Mouse (Mus musculus): Measurements from ENCODE around the gene Ercc4.

Gene Ercc4

DNA sequence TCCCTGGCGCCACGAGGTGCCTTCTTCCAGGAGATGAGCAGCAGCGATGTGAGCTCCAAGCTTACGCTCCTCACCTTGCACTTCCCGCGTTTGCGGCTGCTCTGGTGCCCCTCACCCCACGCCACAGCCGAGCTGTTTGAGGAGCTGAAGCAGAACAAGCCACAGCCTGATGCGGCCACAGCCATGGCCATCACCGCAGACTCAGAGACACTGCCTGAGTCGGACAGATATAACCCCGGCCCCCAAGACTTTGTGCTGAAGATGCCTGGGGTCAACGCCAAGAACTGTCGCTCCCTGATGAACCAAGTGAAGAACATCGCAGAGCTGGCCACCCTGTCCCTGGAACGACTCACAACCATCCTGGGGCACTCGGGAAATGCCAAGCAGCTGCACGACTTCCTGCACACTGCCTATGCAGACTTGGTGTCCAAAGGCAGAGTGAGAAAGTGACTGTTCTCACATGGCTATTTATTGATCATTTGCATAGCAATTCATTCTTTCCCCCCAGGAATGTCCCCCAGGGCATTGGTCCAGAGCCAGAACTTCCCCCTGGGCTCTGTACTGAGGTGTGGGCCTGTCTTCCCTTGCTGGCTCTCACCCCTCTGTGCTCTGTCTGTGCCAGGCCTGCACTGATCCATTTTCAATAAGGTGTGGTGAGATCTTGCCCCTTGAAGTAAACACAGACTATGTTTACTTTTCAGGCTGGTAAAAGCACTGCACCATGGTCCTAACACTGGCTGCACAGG, 38.5 kb downstream of the Ercc4 start:
- no peak for ATAC-seq (ENCODE audit: low TSS enrichment)

GRCm38 (mm10) chr16:13149950-13150349, 40.5 kb downstream of the Ercc4 start:
- no peak for ATAC-seq (ENCODE audit: low TSS enrichment)

GRCm38 (mm10) chr16:13150790-13151189, 41.3 kb downstream of the Ercc4 start:
- no peak for ATAC-seq (ENCODE audit: low TSS enrichment)

DNA sequence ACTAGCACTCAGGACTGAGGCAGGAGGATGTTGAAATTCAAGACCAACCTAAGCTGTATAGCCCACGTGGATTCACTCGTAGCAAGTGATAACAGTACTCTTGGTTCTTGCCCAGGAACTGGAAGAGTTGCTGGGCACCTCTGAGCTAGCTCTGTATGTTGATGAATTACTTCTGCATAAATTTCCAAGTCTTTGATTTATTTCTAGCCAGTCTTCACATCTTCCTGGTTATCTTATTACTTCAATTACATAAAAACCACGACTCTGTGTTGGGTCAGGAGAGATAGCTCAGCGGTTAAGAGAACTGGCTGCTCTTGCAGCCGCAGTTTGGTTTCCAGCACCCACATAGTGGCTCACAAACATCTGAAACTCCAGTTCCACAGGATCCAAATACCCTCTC, 43.0 kb downstream of the Ercc4 start:
- ATAC-seq (ENCODE audit: low TSS enrichment), result peak; percentile 53; the same call in 1 of the 2 replicates

- no peak for ATAC-seq (ENCODE audit: low TSS enrichment)
Measured at GRCm38 (mm10) chr16:13153215-13153614, 43.7 kb downstream of the Ercc4 start.

GRCm38 (mm10) chr16:13154352-13154751, 44.9 kb downstream of the Ercc4 start:
- no peak for ATAC-seq (ENCODE audit: low TSS enrichment)

GRCm38 (mm10) chr16:13157314-13157713, 47.8 kb downstream of the Ercc4 start:
- ATAC-seq (ENCODE audit: low TSS enrichment), result no peak

DNA sequence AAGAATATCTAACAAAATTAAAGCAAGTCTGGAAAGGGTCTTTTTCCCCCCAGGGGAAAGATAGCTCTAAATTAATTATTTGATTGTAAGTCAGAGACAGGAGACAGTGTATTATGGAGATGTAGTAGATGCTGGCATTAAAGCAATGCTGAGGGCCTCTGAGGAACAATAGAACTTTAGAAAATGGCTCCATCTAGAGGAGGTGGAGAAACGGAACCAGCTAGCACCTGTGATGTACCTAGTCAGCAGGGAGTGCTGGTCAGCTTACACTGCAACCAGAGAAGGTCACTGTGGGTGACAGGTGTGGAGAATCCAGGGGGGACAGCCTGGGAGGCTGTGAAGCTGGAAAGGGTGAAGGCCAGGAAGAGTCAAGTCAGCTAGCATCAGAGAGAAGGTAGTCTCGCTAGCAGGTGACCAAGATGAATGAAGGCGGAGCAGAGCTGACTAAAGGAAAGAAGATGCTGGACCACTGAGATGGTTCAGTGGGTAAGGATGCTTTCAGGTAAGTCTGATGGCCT, 48.7 kb downstream of the Ercc4 start:
- peak; percentile 36; the same call in 1 of the 2 replicates for ATAC-seq (ENCODE audit: low TSS enrichment)

DNA sequence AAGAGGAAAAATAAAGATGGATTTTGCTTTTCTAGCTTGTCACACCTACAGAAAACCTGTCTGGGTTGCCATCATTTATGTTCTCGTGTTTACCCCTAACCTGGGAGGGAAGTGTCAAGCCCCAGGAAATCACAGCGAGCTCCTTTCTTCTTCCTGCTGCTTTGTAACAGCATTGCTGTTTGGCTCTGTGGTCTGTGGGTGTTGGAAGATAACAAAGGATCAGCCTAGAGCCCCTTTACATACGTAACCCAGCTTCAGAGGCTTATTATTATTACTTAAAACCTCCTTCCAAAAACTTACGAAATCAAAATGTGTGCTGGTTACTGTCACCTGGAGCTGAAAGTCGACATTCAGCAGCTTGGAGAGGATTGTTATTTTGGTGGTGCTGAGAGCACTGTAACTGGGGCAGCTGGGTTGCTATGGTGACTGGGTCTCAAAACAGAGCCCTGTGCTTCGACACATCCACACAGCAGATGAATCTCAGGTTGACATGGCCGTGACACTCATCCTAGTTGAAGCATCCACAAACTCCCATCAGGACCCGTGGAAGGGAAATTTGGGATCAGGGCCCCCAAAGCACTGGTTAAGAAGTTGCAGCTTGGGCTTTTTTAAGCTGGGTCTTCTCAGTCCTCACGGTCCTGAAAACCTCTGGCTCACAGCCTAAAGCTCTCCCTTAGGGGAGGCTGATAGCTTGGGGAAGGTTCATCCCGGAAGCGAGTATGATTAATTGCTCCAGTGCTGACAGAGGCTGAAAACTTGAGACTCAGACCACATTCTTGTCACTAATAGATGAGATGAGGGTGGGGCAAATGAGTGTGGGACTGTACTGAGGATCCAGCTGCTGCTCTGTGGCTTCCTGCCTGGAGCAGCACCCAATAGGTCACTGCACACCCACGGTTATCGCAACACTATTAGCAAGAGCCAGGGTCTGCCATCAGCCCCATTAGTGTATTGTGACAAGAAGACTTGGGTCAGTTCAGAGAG, 49.7 kb downstream of the Ercc4 start:
- ATAC-seq (ENCODE audit: low TSS enrichment), result peak; percentile 84

DNA sequence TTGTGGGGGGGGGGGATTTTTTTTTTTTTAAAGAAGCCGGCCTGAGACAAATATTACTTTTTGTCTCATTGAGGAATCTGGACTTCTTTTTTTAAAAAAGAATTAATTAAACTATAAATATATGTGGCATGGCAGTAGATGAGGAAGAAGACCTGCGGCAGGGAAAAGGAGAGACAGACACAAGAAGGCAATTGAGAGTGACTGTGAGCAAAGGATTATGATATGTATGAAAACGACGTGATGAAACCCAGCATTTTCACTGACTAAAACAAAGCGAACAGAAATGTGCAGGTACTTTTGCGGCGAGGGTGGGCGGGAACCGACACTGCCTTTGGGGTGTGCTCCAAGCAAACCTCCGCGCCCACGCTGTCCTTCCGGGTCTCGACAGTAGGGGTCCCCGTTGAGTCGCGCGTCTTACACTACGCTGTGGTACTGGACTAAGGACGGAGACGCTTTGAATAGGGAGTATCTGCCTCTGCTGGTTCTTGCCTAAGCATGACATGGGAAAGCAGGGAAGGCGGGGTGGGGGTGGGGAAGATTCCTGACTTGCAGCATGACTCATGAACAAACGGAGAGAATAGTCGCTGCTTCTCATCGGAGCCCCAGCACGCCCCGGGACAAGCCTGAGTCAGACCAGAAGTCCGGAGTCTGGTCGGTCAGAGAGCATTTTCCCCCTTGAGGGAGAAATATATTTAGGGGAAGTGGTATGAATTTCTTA, 50.6 kb downstream of the Ercc4 start:
- peak; percentile 85 for ATAC-seq (ENCODE audit: low TSS enrichment)

GRCm38 (mm10) chr16:13161516-13161915, 52.0 kb downstream of the Ercc4 start:
- ATAC-seq (ENCODE audit: low TSS enrichment), result no peak

DNA sequence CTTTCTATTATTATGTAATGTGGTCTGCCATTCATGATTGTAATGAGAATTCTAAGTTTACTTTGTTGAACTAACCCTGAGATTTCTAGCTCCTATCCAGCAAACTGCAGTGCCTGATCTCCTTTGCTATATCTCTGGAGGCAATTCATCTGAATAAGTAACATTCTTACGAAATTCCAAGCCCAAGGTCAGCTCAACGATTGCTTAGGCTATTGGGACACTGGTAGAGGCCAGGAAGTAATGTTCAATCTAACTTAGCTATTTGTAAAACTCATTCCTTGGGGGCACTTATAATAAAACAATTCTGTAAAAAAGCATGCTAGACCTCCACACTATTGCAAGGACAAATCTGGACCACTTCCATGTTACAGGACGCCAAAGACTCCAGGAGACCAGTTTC, 58.2 kb downstream of the Ercc4 start:
- ATAC-seq (ENCODE audit: low TSS enrichment), result no peak

DNA sequence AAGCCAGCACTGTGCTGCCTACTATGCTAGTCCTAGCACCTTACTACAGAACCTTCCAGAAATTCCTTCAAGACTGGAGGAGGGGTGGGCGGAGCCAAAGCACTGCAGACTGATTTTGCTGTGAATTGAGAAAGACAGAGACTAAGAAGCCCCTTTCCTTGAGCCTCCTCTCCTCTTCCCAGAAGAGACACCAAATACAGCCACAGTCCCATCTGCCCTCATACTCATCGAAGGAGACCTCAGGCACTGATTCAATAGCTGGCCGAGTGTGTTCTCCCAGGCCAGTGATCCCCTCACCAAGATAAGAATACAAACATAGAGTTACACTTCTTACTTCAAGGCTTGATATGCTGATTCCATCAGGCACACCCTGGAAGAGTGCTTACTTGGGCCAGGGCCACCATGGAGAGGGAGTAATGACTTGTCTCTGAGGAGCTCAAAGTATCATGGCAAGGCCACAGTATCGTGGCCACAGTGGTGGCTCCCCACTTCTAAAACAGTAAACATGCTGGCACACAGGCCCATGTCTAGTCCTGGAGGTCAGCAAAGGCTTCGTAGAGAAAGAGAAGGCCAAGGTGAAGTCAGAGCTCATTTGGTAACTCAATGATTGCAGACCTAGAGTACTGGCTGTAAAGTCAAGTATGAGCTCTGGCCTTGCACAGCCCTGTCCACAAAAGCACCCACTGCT, 63.7 kb downstream of the Ercc4 start:
- ATAC-seq (ENCODE audit: low TSS enrichment), result no peak

- no peak for ATAC-seq (ENCODE audit: low TSS enrichment)
Measured at GRCm38 (mm10) chr16:13182526-13182925, 73.0 kb downstream of the Ercc4 start.

- ATAC-seq (ENCODE audit: low TSS enrichment), result no peak; the same call in 1 of the 2 replicates
Measured at GRCm38 (mm10) chr16:13183182-13183742, 73.8 kb downstream of the Ercc4 start.

- ATAC-seq (ENCODE audit: low TSS enrichment), result no peak; the same call in 1 of the 2 replicates
Measured at GRCm38 (mm10) chr16:13184381-13184780, 74.9 kb downstream of the Ercc4 start.

DNA sequence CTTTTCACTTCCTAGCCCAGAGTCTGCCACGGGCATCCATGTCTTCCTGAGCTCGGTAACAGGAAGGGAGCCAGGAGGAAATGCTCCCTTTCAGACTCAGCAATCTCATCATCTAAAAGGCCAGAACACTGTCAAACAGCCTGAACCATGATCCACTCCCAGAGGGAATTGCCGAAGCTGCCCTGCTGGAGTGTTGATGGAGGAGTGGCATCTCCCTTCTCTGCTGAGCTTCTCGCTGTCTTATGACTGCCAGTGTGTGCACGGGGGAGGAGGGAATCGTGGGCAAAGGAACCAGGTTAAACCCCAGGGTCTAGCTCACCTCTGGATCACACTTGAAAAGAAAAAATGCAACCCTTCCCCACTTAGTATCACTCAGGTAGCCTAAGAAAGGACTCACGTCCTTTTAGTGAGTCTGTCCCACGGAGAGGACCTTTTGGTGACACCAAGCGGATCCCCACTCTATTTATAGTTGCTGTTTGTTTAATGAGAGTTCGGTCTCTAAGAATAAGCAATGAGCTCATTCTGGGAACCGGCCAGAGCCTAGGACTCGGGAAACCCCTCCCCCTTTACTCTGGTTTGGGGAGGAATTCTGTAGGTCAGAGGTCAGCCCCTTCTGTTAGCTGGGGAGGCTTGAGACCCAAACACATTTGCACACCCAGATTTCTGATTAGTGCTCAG, 80.1 kb downstream of the Ercc4 start:
- ATAC-seq (ENCODE audit: low TSS enrichment), result no peak

GRCm38 (mm10) chr16:13190471-13190870, 81.0 kb downstream of the Ercc4 start:
- ATAC-seq (ENCODE audit: low TSS enrichment), result no peak

GRCm38 (mm10) chr16:13191166-13191565, 81.7 kb downstream of the Ercc4 start:
- ATAC-seq (ENCODE audit: low TSS enrichment), result no peak

DNA sequence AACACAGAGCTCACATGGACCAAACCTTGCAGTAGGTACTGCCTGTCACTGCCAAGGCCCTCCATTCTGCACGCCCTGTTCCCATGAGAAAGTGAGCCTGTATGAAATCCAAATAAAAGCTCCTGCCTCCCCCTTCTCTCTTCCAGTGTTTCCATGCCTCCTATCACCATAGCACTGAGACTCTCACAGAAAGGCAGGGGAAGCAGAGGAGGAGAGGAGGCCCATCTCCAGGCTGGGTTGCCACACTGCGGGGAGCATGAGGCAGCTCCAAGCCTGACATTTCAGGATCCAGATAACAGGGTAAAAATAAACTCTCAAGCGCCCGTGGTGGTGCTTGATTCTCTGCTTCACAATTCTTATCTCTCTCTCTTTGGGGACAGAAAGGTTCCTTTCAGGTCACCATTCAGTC, 84.2 kb downstream of the Ercc4 start:
- ATAC-seq (ENCODE audit: low TSS enrichment), result peak; percentile 45
